Mouse (Mus musculus) spleen, postnatal 10 days (tissue): ENCODE data around the gene Sox2.

Experiments
- DNase-seq, 2 experiments: peaks; one replicate each; pipeline ENCODE4 v3.0.0; 2021 to 2022; ENCODE audit warnings: low spot score in 2 of 2

The Sox2 gene

DNA sequence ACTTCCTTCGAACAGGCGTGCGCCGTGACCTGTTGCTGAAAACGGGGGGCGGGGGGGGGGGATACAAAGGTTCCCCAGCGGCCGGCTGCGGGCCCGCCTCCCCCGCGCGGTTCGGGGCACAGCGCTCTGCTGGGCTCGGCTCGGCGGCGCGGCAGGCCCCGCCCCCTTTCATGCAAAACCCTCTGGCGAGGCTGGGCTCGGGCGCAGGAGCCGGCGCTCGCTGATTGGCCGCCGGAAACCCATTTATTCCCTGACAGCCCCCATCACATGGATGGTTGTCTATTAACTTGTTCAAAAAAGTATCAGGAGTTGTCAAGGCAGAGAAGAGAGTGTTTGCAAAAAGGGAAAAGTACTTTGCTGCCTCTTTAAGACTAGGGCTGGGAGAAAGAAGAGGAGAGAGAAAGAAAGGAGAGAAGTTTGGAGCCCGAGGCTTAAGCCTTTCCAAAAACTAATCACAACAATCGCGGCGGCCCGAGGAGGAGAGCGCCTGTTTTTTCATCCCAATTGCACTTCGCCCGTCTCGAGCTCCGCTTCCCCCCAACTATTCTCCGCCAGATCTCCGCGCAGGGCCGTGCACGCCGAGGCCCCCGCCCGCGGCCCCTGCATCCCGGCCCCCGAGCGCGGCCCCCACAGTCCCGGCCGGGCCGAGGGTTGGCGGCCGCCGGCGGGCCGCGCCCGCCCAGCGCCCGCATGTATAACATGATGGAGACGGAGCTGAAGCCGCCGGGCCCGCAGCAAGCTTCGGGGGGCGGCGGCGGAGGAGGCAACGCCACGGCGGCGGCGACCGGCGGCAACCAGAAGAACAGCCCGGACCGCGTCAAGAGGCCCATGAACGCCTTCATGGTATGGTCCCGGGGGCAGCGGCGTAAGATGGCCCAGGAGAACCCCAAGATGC lies at the start of gene Sox2:
Sox2 (plus strand) TSS at position 680 of the 895 bp plus-strand sequence.
- no peak for DNase-seq

DNA sequence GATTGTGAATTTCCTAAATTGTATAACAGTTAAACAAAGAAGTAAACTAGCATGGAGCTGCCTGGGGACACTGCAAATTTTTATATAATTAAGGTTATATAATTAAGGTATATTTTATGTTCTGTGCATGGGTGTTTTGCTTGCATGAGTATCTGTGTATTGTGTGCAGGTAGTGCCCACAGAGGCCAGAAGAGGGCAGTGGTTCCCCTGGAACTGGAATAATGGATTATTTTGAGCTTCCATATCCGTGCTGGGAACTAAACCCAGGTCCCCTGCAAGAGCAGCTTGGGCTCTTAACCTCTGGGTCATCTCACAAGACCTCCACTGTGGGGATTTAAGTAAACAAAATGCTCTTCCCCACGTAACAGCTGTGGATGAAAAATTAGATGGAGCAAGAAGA lies 49.1 kb upstream of the Sox2 start:
- DNase-seq = no peak

GRCm38 (mm10) chr3:34614107-34614506 lies 36.1 kb upstream of the Sox2 start:
- no peak for DNase-seq

GRCm38 (mm10) chr3:34615526-34615925 lies 34.7 kb upstream of the Sox2 start:
- no peak for DNase-seq

- DNase-seq = no peak
These were observed 31.3 kb upstream of the Sox2 start for GRCm38 (mm10) chr3:34618934-34619333.

GRCm38 (mm10) chr3:34620121-34620520 lies 30.1 kb upstream of the Sox2 start:
- no peak for DNase-seq

DNA sequence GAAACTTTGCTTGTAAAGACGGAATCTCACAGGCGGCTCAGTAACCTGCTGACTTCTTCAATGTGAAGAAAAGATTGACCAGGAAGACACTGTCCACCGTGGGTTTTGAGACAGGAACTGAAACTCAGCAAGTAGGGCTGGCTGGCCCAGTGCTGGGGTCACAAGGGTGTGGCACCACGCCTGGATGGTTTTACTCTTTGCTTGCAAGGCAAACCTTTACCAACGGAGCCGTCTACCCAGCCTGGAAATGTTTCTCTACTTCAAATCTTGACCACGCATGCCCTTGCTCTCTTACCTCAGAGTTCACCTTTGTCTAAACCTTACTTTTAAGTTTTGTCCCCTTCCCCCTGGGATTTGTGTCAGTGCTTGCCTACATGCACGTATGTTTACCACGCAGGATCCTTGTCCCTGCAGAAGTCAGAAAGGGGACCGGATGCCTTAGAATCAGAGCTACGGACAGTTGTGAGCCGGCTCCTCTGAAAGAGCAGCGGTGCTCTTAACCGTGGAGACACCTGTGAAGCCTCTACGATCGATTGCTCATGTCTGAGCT lies 25.4 kb upstream of the Sox2 start:
- DNase-seq = no peak

DNA sequence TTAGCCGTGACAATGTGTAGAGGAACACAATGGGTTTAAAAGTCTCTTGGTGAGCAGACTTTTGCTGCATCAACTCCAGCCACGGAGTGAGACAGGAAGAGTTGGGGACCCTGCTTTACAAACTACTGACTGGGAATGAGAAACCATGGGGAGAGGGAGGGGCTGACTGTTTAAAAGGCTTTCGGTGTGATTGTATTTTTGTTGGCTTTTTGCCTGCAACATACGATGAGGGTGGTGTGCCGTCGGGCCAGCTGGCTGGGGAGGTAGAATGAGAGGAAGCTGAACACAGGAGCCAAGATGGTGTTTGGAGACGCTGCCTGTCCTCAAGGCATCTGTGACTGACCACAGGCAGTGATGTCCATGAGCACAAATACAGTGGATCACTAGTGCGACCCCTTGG lies 23.7 kb upstream of the Sox2 start:
- DNase-seq = no peak

DNA sequence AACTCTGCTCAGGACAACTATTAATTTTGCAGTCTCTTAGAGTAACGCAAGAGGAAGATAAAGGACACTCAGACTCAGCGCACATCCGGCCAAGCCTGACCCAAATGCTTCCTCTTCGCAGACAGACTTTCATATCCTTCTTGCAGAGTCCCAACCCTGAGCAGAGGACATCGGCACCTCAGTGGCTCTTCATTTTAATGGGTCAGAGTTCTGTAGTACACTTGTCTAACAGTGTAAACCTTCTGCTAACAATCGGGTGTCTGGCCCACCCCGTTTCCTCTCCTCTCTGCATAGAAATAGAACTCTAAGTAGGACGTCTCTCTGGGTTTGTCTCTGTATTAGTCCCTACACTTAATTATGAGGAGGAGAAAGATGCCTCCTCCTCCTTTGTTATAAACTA lies 20.2 kb upstream of the Sox2 start:
- no peak for DNase-seq

GRCm38 (mm10) chr3:34630736-34631135 lies 19.5 kb upstream of the Sox2 start:
- no peak for DNase-seq

DNA sequence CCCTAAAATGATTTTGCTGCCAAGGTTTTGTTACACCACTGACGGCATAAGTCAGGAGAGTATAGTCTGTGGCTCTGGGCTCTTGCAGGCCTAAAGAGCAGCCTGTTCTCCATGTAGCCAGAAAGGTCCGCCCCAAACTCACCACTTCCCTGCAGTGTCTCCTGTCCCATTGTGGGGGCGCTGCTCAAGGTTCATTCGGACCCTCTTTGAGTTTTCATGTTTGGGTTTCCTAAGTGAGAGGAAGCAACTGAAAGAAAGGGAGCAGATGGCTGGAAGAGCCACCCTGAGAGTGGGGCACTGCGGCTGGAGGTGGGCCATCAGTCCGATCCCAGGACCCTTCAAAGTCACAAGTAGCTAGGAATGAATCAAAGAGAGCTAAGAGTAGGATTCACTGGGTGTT lies 13.2 kb upstream of the Sox2 start:
- no peak for DNase-seq

DNA sequence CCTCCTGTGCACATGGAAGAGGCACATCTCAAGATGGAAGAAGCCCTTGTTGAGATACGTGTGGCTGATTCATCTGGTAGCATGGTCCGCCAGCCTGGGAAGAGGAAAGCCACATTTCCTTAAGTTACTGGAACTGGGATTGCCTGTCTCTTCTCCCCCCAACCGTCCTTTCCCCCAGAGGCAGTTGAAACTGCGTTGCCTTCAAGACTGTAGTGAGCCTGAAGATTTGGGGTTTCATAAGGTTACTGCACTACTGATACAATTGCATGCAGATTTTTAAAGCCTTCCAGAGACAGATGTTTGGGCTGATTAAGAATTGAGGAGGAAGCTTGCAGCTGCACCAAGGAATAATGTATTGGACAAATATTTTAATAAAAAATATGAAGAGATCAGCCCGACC lies 12.7 kb upstream of the Sox2 start:
- no peak for DNase-seq

- DNase-seq = no peak
These were observed 12.3 kb upstream of the Sox2 start for GRCm38 (mm10) chr3:34637926-34638325.

DNA sequence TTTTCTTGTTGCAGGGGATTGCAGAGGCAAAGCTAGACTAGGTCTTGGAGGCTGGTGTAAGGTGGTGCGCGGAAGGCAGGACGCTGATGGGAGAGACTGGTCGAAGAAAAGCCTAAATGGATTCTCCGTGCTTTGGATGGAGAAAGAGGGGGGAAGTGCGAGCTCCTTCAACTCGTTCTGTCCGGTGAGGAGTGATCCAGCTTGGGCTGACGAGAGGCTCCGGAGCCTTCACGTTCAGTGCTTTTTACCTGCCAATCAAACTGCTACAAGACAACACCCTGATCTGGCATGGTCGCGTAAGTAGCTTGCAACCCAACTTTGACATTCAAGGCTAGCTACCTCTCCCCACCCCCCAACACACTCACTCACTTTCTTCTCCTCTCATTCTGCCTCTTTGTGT lies 11.9 kb upstream of the Sox2 start:
- DNase-seq = no peak

- no peak for DNase-seq
These were observed 11.0 kb upstream of the Sox2 start for GRCm38 (mm10) chr3:34639031-34639872.

DNA sequence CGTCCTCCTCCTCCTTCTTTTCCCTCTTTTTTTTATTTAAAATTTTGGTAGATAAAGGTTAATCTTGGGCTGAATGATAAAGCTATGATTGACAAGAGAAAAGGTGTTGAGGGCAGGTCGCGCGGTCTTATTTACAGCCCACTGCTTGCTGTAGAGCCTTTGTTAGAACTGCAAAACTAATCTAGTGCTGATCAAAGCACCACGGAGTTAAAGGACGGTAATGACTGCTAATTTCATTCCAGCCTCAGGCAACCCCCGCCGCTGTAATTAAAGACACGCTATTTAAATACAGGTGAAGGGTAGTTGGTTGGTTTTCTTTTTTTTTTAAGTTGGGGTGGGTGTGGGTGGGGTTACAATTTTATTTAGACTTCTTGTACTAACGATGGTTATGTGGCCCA lies 10.3 kb upstream of the Sox2 start:
- DNase-seq = no peak

DNA sequence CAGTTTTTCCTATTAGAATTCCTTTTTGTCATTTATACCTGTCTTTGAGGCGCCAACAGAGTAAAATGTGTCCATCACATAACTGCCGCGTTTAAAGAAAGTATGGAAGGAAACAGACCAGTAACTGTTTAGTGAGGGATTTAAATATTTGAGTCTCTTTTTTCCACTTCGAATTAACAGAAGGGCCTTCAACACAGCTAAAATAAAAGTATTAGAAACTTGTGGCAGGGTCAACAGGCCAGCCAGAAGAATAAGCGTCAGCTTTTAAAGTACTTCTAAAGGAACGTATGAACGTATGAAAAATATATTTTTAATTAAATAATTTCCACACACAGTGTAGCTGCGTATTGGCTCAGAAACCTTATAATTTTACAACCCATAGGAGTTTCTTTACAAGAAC lies 9.9 kb upstream of the Sox2 start:
- DNase-seq = no peak

DNA sequence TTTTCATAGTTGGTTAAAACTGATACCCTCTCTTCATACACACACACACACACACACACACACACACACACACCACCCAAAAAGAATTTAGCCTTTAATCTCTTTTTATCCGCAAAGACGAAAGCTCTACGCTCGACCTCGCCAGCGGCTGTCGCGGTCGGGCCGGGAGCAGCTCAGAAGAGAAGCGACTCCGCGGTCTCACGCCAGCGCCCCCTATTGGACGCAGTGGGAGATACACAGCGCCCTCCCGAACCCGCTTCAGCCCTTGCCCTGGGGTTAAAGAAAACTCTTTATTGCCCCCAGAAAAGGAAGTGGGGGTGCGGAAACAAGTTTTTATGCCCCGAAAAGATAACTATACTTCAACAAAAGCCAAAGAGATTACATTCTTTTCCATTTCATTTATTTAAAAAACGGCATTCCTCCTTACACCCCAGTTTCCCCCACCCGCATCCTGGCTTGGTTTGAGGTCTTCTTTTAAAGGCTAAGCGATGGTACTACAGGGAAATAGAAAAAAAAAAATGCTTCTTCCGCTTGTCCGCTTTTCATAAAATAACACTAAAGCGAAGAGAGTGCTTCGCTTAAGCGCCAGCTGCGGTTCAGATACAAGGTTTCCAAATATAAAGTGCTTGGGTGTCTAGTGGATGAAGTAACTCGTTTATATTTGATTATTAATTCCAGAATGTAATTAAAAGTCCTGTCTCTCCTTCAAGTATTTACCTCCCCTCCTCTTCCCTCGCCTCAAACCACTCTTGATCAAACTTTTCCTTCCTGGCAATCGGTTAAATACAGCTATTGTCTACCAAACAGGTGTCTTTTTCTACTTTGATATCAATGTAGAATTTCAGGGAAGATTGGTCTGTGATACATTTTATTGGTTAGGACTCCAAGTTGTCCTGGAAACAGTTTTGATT lies 9.3 kb upstream of the Sox2 start:
- DNase-seq = peak in 1 of 2 experiments; percentile 30

GRCm38 (mm10) chr3:34641756-34642497 lies 8.3 kb upstream of the Sox2 start:
- DNase-seq = no peak

GRCm38 (mm10) chr3:34642498-34642941 lies 7.7 kb upstream of the Sox2 start:
- DNase-seq = no peak

- DNase-seq = no peak
These were observed 7.1 kb upstream of the Sox2 start for GRCm38 (mm10) chr3:34643067-34643466.
